Mouse (Mus musculus) heart, embryonic 13.5 days (tissue): ENCODE data around the gene Mogat1. TPM values are rescaled to one million over a fixed set of nuclear protein-coding genes. Genes with fewer than 3 reads are reported as not detected.

ENCODE experiments used
- ATAC-seq: fragments of 200-750 bp; cut with Nextera tagmentation; 2 replicates; pipeline ENCODE4 v1.8.0; 2017; ENCODE audit warnings: moderate TSS enrichment; ENCODE audit not compliant: insufficient number of reproducible peaks, low FRiP score, low TSS enrichment; ENCODE audit errors: extremely low read depth
- H3K27ac ChIP-seq: fragments of 300-500 bp; sonication (generic); replicated peaks from 2 replicates; pipeline ENCODE4 v1.5.1; 2015; ENCODE audit warnings: moderate library complexity, mild to moderate bottlenecking, inconsistent platforms
- H3K27me3 ChIP-seq: fragments of 300-500 bp; sonication (generic); replicated peaks from 2 replicates; pipeline ENCODE4 v1.6.1; 2015; ENCODE audit warnings: mild to moderate bottlenecking, inconsistent platforms
- H3K36me3 ChIP-seq: fragments of 300-500 bp; sonication (generic); 2 replicates; pipeline ENCODE4 v1.6.1; 2015; ENCODE audit warnings: mild to moderate bottlenecking, inconsistent platforms
- H3K4me1 ChIP-seq: fragments of 300-500 bp; sonication (generic); 2 replicates; pipeline ENCODE4 v1.6.1; 2015; ENCODE audit warnings: inconsistent platforms
- H3K4me2 ChIP-seq: fragments of 300-500 bp; sonication (generic); 2 replicates; pipeline ENCODE4 v1.6.1; 2015; ENCODE audit warnings: inconsistent platforms, mild to moderate bottlenecking, moderate library complexity
- H3K4me3 ChIP-seq: fragments of 300-500 bp; sonication (generic); 2 replicates; pipeline ENCODE4 v1.5.1; 2015; ENCODE audit warnings: moderate library complexity, mild to moderate bottlenecking, inconsistent platforms
- H3K9ac ChIP-seq: fragments of 300-500 bp; sonication (generic); 2 replicates; pipeline ENCODE4 v1.6.1; 2015; ENCODE audit warnings: inconsistent platforms, mild to moderate bottlenecking, moderate library complexity
- H3K9me3 ChIP-seq: fragments of 300-500 bp; sonication (generic); 2 replicates; pipeline ENCODE4 v1.6.1; 2016; ENCODE audit warnings: inconsistent platforms
- WGBS: fragments of 180-500 bp; shearing (Covaris S2); methylation state at CpG from one replicate; pipeline ENCODE4 v1.1.7; 2015; ENCODE audit warnings: mixed read lengths; 5-methylcytosine and 5-hydroxymethylcytosine counted together
- polyA plus RNA-seq: library from polyadenylated mRNA; unstranded; fragments of >200 nt; fragmentation: Nextera tagmentation; extraction: Ambion mirVana; gene quantifications from 2 replicates; pipeline ENCODE4 v1.2.1, GENCODE M21; 2015

The Mogat1 gene
- polyA plus RNA-seq, 1 experiment from 2014 or later: not detected

DNA sequence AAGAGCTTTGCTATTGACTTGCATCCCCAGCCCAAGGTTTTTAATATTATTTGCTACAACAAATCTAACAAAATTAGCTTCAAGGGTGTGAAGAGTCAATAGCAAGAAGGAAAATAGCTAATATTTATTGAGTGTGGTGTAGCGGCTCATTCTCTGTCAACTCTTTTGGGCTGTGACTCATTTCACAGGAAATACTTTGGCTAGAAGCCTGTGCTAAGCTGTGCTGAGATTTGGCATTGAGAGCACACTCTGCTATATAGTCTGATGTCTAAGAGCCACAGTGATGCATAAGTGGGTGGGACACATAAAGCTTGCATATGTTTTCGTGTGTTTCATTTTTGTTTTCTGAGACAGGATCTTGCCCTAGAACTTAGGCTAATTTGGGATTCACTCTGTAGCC lies 74.3 kb downstream of the Mogat1 start:
- H3K36me3 ChIP-seq: no peaks in the 10 kb centered on the region
- H3K4me2 ChIP-seq: no peak overlapping the region
- no peak for ATAC-seq
- H3K27me3 ChIP-seq: no peaks in the 10 kb centered on the region
- WGBS: 50% methylated on average over 2 of the region's 2 CpGs
- H3K27ac ChIP-seq: no peak overlapping the region
- no peak overlapping the region for H3K9ac ChIP-seq
- H3K4me1 ChIP-seq: peaks cover 11% of the 10 kb centered on the region
- 0 out of 2 replicates have a peak, but pooled peaks cover 4% of the 10 kb centered on the region for H3K9me3 ChIP-seq
- H3K4me3 ChIP-seq: no peak overlapping the region

DNA sequence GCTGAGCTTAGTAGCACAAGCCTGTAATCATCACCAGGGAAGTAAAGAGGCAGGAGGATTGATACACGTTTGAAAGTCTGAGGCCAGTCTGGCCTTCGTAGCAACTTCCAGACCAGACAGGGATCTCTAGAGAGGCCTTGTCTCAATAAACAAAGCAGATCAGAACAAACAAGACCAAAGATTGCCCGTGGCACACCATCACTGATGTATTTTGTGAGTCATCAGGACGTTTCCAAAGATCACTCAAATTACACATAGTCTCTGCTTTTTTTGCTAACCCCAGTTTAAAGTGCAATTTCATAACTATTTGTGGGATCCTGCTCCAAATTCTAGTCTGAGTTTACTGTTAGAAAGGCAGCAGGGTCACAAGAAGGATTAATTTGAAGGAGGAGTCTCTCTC lies 76.2 kb downstream of the Mogat1 start:
- WGBS: 32% methylated on average over 4 of the region's 4 CpGs
- Histone ChIP-seq H3K4me3 (no peak overlapping the region), H3K4me1 (peaks cover 24% of the 10 kb centered on the region), H3K27me3 (no peaks in the 10 kb centered on the region), H3K27ac (no peak overlapping the region), H3K9ac (no peak overlapping the region), H3K9me3 (no peaks in the 10 kb centered on the region), H3K4me2 (no peak overlapping the region), H3K36me3 (no peaks in the 10 kb centered on the region)
- no peak for ATAC-seq

Other genes starting within 250 kb of the Mogat1 start
- gene Sgpp2, start 200.6 kb upstream of the Mogat1 start, polyA plus RNA-seq: 0.11 and 0.34 TPM in 2 replicates
- 96.3 and 99.3 TPM in 2 replicates for gene Farsb, start 22.1 kb upstream of the Mogat1 start, polyA plus RNA-seq
- gene BC035947, start 1.2 kb downstream of the Mogat1 start, polyA plus RNA-seq: 0.07 TPM in 1 of 2 replicates, not detected in the other
- 66.5 and 68.6 TPM in 2 replicates for gene Acsl3, start 146.8 kb downstream of the Mogat1 start, polyA plus RNA-seq
- gene Utp14b, start 147.0 kb downstream of the Mogat1 start, polyA plus RNA-seq: 1.7 and 2.0 TPM in 2 replicates